Mouse (Mus musculus) stomach, embryonic 15.5 days (tissue): ENCODE results near the gene Amacr. TPM values are rescaled to one million over a fixed set of nuclear protein-coding genes. Genes with fewer than 3 reads are reported as not detected.
A peak's percentile ranks its signal among the peaks of the same experiment; 100 is the strongest.

Source experiments
- ATAC-seq: fragments of 200-750 bp; cut with Nextera tagmentation; 2 replicates; pipeline ENCODE4 v1.8.0; 2017; ENCODE audit warnings: low read depth, moderate number of reproducible peaks, moderate TSS enrichment; ENCODE audit not compliant: insufficient read depth, low FRiP score
- H3K27ac ChIP-seq: fragments of 300-500 bp; sonication (generic); 2 replicates; pipeline ENCODE4 v1.5.1; 2015; ENCODE audit warnings: mild to moderate bottlenecking, inconsistent platforms
- H3K27me3 ChIP-seq: fragments of 300-500 bp; sonication (generic); replicated peaks from 2 replicates; pipeline ENCODE4 v1.6.1; 2015; ENCODE audit warnings: inconsistent platforms
- H3K36me3 ChIP-seq: fragments of 300-500 bp; sonication (generic); 2 replicates; pipeline ENCODE4 v1.6.1; 2015; ENCODE audit warnings: inconsistent platforms
- H3K4me1 ChIP-seq: fragments of 300-500 bp; sonication (generic); 2 replicates; pipeline ENCODE4 v1.6.1; 2015; ENCODE audit warnings: inconsistent platforms
- H3K4me2 ChIP-seq: fragments of 300-500 bp; sonication (generic); 2 replicates; pipeline ENCODE4 v1.6.1; 2015; ENCODE audit warnings: mild to moderate bottlenecking, inconsistent platforms
- H3K4me3 ChIP-seq: fragments of 300-500 bp; sonication (generic); replicated peaks from 2 replicates; pipeline ENCODE4 v1.5.1; 2015; ENCODE audit warnings: inconsistent platforms
- H3K9ac ChIP-seq: fragments of 300-500 bp; sonication (generic); 2 replicates; pipeline ENCODE4 v1.6.1; 2015; ENCODE audit warnings: inconsistent platforms
- H3K9me3 ChIP-seq: fragments of 300-500 bp; sonication (generic); 2 replicates; pipeline ENCODE4 v1.6.1; 2016; ENCODE audit warnings: inconsistent platforms
- WGBS: fragments of 180-500 bp; shearing (Covaris S2); methylation state at CpG from one replicate; pipeline ENCODE4 v1.1.7; 2015; 5-methylcytosine and 5-hydroxymethylcytosine counted together
- polyA plus RNA-seq: library from polyadenylated mRNA; unstranded; fragments of >200 nt; fragmentation: Nextera tagmentation; extraction: Ambion mirVana; gene quantifications from 2 replicates; pipeline ENCODE4 v1.2.1, GENCODE M21; 2015

Amacr gene
- polyA plus RNA-seq, 1 experiment from 2014 or later: 21.6 TPM

- no peaks in the 10 kb centered on the region for H3K27me3 ChIP-seq
- ATAC-seq: no peak; the same call in 1 of the 2 replicates
- 49% methylated on average over 5 of the region's 5 CpGs for WGBS
Observed at GRCm38 (mm10) chr15:10999832-11000231, 18.3 kb downstream of the Amacr start.

GRCm38 (mm10) chr15:11000421-11000820 is 18.9 kb downstream of the Amacr start, which contains the start of gene Slc45a2:
Slc45a2 (plus strand) TSS chr15:11000721.
- WGBS: 57% methylated on average over 7 of the region's 7 CpGs
- Histone ChIP-seq H3K9ac (no peak within 1 kb of the TSS), H3K27me3 (no peaks in the 10 kb centered on the region), H3K36me3 (no peaks in the 10 kb centered on the region), H3K4me2 (no peak within 1 kb of the TSS), H3K4me3 (no peak within 1 kb of the TSS), H3K9me3 (no peaks in the 10 kb centered on the region), H3K4me1 (no peaks in the 10 kb centered on the region), H3K27ac (no peak within 1 kb of the TSS)
- no peak for ATAC-seq

More at GRCm38 (mm10) chr15:10999832-11000231, 18.3 kb downstream of the Amacr start:
- no peaks in the 10 kb centered on the region for H3K9me3 ChIP-seq
- no peak overlapping the region for H3K4me2 ChIP-seq
- no peaks in the 10 kb centered on the region for H3K4me1 ChIP-seq
- no peaks in the 10 kb centered on the region for H3K36me3 ChIP-seq
- H3K9ac ChIP-seq: no peak overlapping the region
- no peak overlapping the region for H3K27ac ChIP-seq
- no peak overlapping the region for H3K4me3 ChIP-seq

GRCm38 (mm10) chr15:11003791-11004190 is 22.2 kb downstream of the Amacr start:
- Histone ChIP-seq H3K27ac (no peak overlapping the region), H3K9me3 (no peaks in the 10 kb centered on the region), H3K4me2 (no peak overlapping the region), H3K36me3 (no peaks in the 10 kb centered on the region), H3K27me3 (no peaks in the 10 kb centered on the region), H3K4me1 (no peaks in the 10 kb centered on the region), H3K9ac (no peak overlapping the region), H3K4me3 (no peak overlapping the region)
- ATAC-seq: no peak
- 84% methylated on average over 4 of the region's 4 CpGs for WGBS

- ATAC-seq: no peak
- Histone ChIP-seq H3K27ac (no peak overlapping the region), H3K4me3 (no peak overlapping the region), H3K36me3 (no peaks in the 10 kb centered on the region), H3K9ac (no peak overlapping the region), H3K27me3 (no peaks in the 10 kb centered on the region), H3K4me2 (no peak overlapping the region), H3K9me3 (no peaks in the 10 kb centered on the region), H3K4me1 (no peaks in the 10 kb centered on the region)
- 52% methylated on average over 6 of the region's 6 CpGs for WGBS
Observed at GRCm38 (mm10) chr15:11004646-11005045, 23.1 kb downstream of the Amacr start.

- no peak overlapping the region for H3K9ac ChIP-seq
- ATAC-seq: no peak
- no peaks in the 10 kb centered on the region for H3K4me1 ChIP-seq
- 22% methylated on average over 5 of the region's 5 CpGs for WGBS
- H3K27me3 ChIP-seq: no peaks in the 10 kb centered on the region
- H3K36me3 ChIP-seq: no peaks in the 10 kb centered on the region
- H3K4me3 ChIP-seq: no peak overlapping the region
- H3K4me2 ChIP-seq: no peak overlapping the region
- no peak overlapping the region for H3K27ac ChIP-seq
- H3K9me3 ChIP-seq: no peaks in the 10 kb centered on the region
Observed at GRCm38 (mm10) chr15:11008756-11009155, 27.2 kb downstream of the Amacr start.

- Histone ChIP-seq H3K4me2 (no peak overlapping the region), H3K4me3 (no peak overlapping the region), H3K4me1 (no peaks in the 10 kb centered on the region), H3K9me3 (no peaks in the 10 kb centered on the region), H3K9ac (no peak overlapping the region), H3K27ac (no peak overlapping the region), H3K27me3 (no peaks in the 10 kb centered on the region), H3K36me3 (no peaks in the 10 kb centered on the region)
- ATAC-seq: 0 out of 2 replicates have a peak, but pooled peaks have one; percentile 47
- 67% methylated on average over 11 of the region's 11 CpGs for WGBS
Observed at GRCm38 (mm10) chr15:11010976-11011548, 29.5 kb downstream of the Amacr start.

GRCm38 (mm10) chr15:11014931-11015330 is 33.4 kb downstream of the Amacr start:
- WGBS: 56% methylated on average over 2 of the region's 2 CpGs
- Histone ChIP-seq H3K36me3 (no peaks in the 10 kb centered on the region), H3K9me3 (no peaks in the 10 kb centered on the region), H3K27me3 (no peaks in the 10 kb centered on the region), H3K4me1 (no peaks in the 10 kb centered on the region), H3K4me3 (no peak overlapping the region), H3K4me2 (no peak overlapping the region), H3K27ac (no peak overlapping the region), H3K9ac (no peak overlapping the region)
- no peak for ATAC-seq

GRCm38 (mm10) chr15:11026801-11027561 is 45.4 kb downstream of the Amacr start:
- no peaks in the 10 kb centered on the region for H3K9me3 ChIP-seq
- H3K4me2 ChIP-seq: no peak overlapping the region
- ATAC-seq: peak; percentile 66; the same call in 1 of the 2 replicates
- no peak overlapping the region for H3K4me3 ChIP-seq
- no peaks in the 10 kb centered on the region for H3K27me3 ChIP-seq
- H3K27ac ChIP-seq: no peak overlapping the region
- H3K9ac ChIP-seq: no peak overlapping the region
- H3K4me1 ChIP-seq: no peaks in the 10 kb centered on the region
- no peaks in the 10 kb centered on the region for H3K36me3 ChIP-seq
- WGBS: 50% methylated on average over 4 of the region's 4 CpGs

- WGBS: 75% methylated on average over 3 of the region's 3 CpGs
- Histone ChIP-seq H3K9ac (no peak overlapping the region), H3K27ac (no peak overlapping the region), H3K27me3 (peaks cover 7% of the 10 kb centered on the region), H3K4me3 (no peak overlapping the region), H3K4me2 (no peak overlapping the region), H3K9me3 (no peaks in the 10 kb centered on the region), H3K36me3 (no peaks in the 10 kb centered on the region), H3K4me1 (no peaks in the 10 kb centered on the region)
- no peak for ATAC-seq
Observed at GRCm38 (mm10) chr15:11030188-11030587, 48.6 kb downstream of the Amacr start.

- H3K9me3 ChIP-seq: no peaks in the 10 kb centered on the region
- no peak overlapping the region for H3K9ac ChIP-seq
- H3K27me3 ChIP-seq: peaks cover 39% of the 10 kb centered on the region
- H3K4me1 ChIP-seq: peaks cover 18% of the 10 kb centered on the region
- peak overlapping the region; percentile 30 for H3K4me3 ChIP-seq
- ATAC-seq: no peak
- 9% methylated on average over 34 of the region's 34 CpGs for WGBS
- peak overlapping the region; percentile 59 for H3K4me2 ChIP-seq
- H3K36me3 ChIP-seq: no peaks in the 10 kb centered on the region
- no peak overlapping the region for H3K27ac ChIP-seq
Observed at GRCm38 (mm10) chr15:11035947-11036474, 54.5 kb downstream of the Amacr start.

GRCm38 (mm10) chr15:11036535-11037375 is 55.2 kb downstream of the Amacr start:
- H3K9ac ChIP-seq: no peak overlapping the region
- 4% methylated on average over 49 of the region's 49 CpGs for WGBS
- no peak overlapping the region for H3K27ac ChIP-seq
- H3K4me1 ChIP-seq: peaks cover 18% of the 10 kb centered on the region
- peaks cover 39% of the 10 kb centered on the region for H3K27me3 ChIP-seq
- H3K4me2 ChIP-seq: peak overlapping the region; percentile 59
- H3K9me3 ChIP-seq: no peaks in the 10 kb centered on the region
- H3K4me3 ChIP-seq: peak overlapping the region; percentile 30
- no peaks in the 10 kb centered on the region for H3K36me3 ChIP-seq
- ATAC-seq: no peak

GRCm38 (mm10) chr15:11037376-11037695 is 55.8 kb downstream of the Amacr start:
- H3K9ac ChIP-seq: no peak overlapping the region
- H3K36me3 ChIP-seq: no peaks in the 10 kb centered on the region
- H3K27ac ChIP-seq: no peak overlapping the region
- peak overlapping the region; percentile 30 for H3K4me3 ChIP-seq
- no peak for ATAC-seq
- H3K4me1 ChIP-seq: peaks cover 18% of the 10 kb centered on the region
- H3K4me2 ChIP-seq: peak overlapping the region; percentile 59
- WGBS: 6% methylated on average over 8 of the region's 8 CpGs
- peaks cover 39% of the 10 kb centered on the region for H3K27me3 ChIP-seq
- H3K9me3 ChIP-seq: no peaks in the 10 kb centered on the region
